Mouse (Mus musculus): ENCODE results near the gene Gnai2. TPM values are rescaled to one million over a fixed set of nuclear protein-coding genes. Genes with fewer than 3 reads are reported as not detected.

The Gnai2 gene
- polyA plus RNA-seq, 1 experiment: 499 TPM

DNA sequence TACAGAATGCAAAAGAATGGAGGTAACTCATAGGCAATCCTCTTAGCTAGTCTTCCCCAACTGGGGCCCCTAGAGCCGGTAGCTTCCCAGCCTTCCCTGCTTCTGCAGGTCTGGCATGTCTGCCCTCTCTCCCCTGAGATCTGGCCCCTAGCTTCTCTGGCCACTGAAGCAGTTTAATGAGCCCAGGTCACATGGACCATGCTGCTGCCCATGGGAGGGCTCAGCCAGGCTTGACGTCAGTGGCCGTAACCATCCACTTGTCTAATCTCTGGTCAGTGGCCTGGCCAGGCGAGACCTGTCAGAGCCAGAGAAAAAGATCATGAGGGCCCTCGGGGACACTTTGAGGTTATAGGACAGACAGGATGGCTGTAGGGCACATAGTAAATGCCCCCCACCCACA is 35.1 kb upstream of the Gnai2 start:
- Histone ChIP-seq H3K4me3 (no peak overlapping the region), H3ac (ENCODE audit: control insufficient read depth, insufficient read length) (no peak overlapping the region), H3K4me2 (ENCODE audit: low read depth) (no peak overlapping the region), H3K36me3 (ENCODE audit: control insufficient read depth, insufficient read depth) (no peaks in the 10 kb centered on the region), H3K27me3 (ENCODE audit: control insufficient read depth, insufficient read depth, insufficient read length) (peaks cover 73% of the 10 kb centered on the region), H3K79me2 (ENCODE audit: control insufficient read depth, insufficient read depth) (no peaks in the 10 kb centered on the region)
- TF ChIP-seq CEBPB (IDR thresholded peaks at IDR 0.05; ENCODE audit: insufficient read depth, poor library complexity, severe bottlenecking): no peak
- TF ChIP-seq E2F4 (IDR thresholded peaks at IDR 0.05; ENCODE audit: insufficient read depth): no peak
- TF ChIP-seq POLR2AphosphoS2 (IDR thresholded peaks at IDR 0.05; ENCODE audit: insufficient read length, low read depth): no peak
- TF ChIP-seq TCF12 (IDR thresholded peaks at IDR 0.05; ENCODE audit: insufficient read depth, poor library complexity, severe bottlenecking): no peak
- TF ChIP-seq POLR2A (IDR thresholded peaks at IDR 0.05; ENCODE audit: insufficient read length, low read depth): no peak
- TF ChIP-seq TCF3 (IDR thresholded peaks at IDR 0.05; ENCODE audit: insufficient read length, low read depth): no peak

DNA sequence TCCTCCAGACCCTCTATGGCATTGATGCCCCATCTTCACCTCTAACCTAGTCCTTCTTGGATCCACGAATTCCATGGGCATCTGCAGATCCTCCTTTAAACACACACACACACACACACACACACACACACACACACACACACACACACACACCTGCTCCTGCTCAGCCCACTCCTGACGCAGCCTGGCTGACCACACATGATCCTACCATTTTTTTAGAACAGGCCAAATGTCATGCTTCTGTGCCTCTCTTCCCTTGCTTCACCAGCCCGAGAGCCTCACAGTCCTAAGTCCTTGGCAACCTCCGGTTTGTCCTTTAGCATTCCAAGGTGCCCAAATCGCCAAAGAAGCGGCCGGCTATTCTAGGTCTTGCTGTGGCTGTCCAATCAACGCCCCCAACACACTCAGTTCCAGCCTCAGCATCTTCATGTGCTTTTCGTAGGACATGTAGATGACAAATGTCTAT is 34.3 kb upstream of the Gnai2 start, which contains the start of gene Slc38a3:
TSS of gene Slc38a3 (minus strand) at position 51 of the 466 bp plus-strand sequence.
- Histone ChIP-seq H3K79me2 (ENCODE audit: control insufficient read depth, insufficient read depth) (no peaks in the 10 kb centered on the region), H3ac (ENCODE audit: control insufficient read depth, insufficient read length) (no peak within 1 kb of the TSS), H3K36me3 (ENCODE audit: control insufficient read depth, insufficient read depth) (no peaks in the 10 kb centered on the region), H3K4me2 (ENCODE audit: low read depth) (no peak within 1 kb of the TSS), H3K4me3 (no peak within 1 kb of the TSS), H3K27me3 (ENCODE audit: control insufficient read depth, insufficient read depth, insufficient read length) (peaks cover 72% of the 10 kb centered on the region)
- TF ChIP-seq POLR2AphosphoS2 (IDR thresholded peaks at IDR 0.05; ENCODE audit: insufficient read length, low read depth) (no peak), POLR2A (IDR thresholded peaks at IDR 0.05; ENCODE audit: insufficient read length, low read depth) (no peak), TCF12 (IDR thresholded peaks at IDR 0.05; ENCODE audit: insufficient read depth, poor library complexity, severe bottlenecking) (no peak), E2F4 (IDR thresholded peaks at IDR 0.05; ENCODE audit: insufficient read depth) (no peak), MAX (IDR thresholded peaks at IDR 0.05; ENCODE audit: low read depth) (no peak), USF1 (IDR thresholded peaks at IDR 0.05; ENCODE audit: low read depth) (no peak), MYOG (IDR thresholded peaks at IDR 0.05; ENCODE audit: control insufficient read depth in 1 of 3, insufficient read depth in 1 of 3, insufficient read length in 2 of 3, low read depth in 2 of 3) (no peak), MYOD1 (IDR thresholded peaks at IDR 0.05; ENCODE audit: control insufficient read depth in 1 of 3, insufficient read length in 2 of 3, low read depth in 2 of 3) (no peak), TCF3 (IDR thresholded peaks at IDR 0.05; ENCODE audit: insufficient read length, low read depth) (no peak), CEBPB (IDR thresholded peaks at IDR 0.05; ENCODE audit: insufficient read depth, poor library complexity, severe bottlenecking) (no peak), REST (IDR thresholded peaks at IDR 0.05; ENCODE audit: insufficient read depth, insufficient read length) (no peak), SRF (IDR thresholded peaks at IDR 0.05; ENCODE audit: control insufficient read depth, insufficient read length, low read depth) (no peak)

DNA sequence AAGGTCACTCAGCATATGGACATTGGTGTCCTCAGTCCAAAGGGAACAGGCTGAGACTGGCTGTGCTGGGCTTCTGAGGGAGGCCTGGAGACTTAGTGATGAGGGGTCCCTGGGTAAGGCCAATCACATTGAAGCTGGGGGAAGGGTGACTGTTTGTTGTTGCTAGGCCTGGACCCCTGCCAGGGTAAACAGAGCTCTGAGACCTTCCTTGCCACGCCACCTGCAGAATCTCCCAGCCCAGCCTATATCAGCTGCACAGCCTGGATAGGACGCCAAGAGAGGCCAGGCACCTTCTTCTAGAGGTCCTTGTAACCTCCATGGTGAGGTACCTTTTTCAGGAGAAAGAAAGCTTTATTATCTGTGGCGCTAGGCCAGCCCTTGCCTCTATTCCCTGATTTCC is 33.7 kb upstream of the Gnai2 start:
- H3K4me2 ChIP-seq (ENCODE audit: low read depth): no peak overlapping the region
- H3ac ChIP-seq (ENCODE audit: control insufficient read depth, insufficient read length): no peak overlapping the region
- no peak for TF ChIP-seq E2F4 (IDR thresholded peaks at IDR 0.05; ENCODE audit: insufficient read depth)
- no peak for TF ChIP-seq USF1 (IDR thresholded peaks at IDR 0.05; ENCODE audit: low read depth)
- no peak for TF ChIP-seq TCF12 (IDR thresholded peaks at IDR 0.05; ENCODE audit: insufficient read depth, poor library complexity, severe bottlenecking)
- TF ChIP-seq REST (IDR thresholded peaks at IDR 0.05; ENCODE audit: insufficient read depth, insufficient read length): no peak
- no peak for TF ChIP-seq TCF3 (IDR thresholded peaks at IDR 0.05; ENCODE audit: insufficient read length, low read depth)
- TF ChIP-seq MYOD1 (IDR thresholded peaks at IDR 0.05; ENCODE audit: control insufficient read depth in 1 of 3, insufficient read length in 2 of 3, low read depth in 2 of 3): no peak
- no peak for TF ChIP-seq CEBPB (IDR thresholded peaks at IDR 0.05; ENCODE audit: insufficient read depth, poor library complexity, severe bottlenecking)
- TF ChIP-seq MYOG (IDR thresholded peaks at IDR 0.05; ENCODE audit: control insufficient read depth in 1 of 3, insufficient read depth in 1 of 3, insufficient read length in 2 of 3, low read depth in 2 of 3): no peak
- no peak for TF ChIP-seq SRF (IDR thresholded peaks at IDR 0.05; ENCODE audit: control insufficient read depth, insufficient read length, low read depth)
- no peak for TF ChIP-seq MAX (IDR thresholded peaks at IDR 0.05; ENCODE audit: low read depth)
- H3K27me3 ChIP-seq (ENCODE audit: control insufficient read depth, insufficient read depth, insufficient read length): peaks cover 68% of the 10 kb centered on the region
- no peaks in the 10 kb centered on the region for H3K36me3 ChIP-seq (ENCODE audit: control insufficient read depth, insufficient read depth)
- H3K4me3 ChIP-seq: no peak overlapping the region
- H3K79me2 ChIP-seq (ENCODE audit: control insufficient read depth, insufficient read depth): no peaks in the 10 kb centered on the region

DNA sequence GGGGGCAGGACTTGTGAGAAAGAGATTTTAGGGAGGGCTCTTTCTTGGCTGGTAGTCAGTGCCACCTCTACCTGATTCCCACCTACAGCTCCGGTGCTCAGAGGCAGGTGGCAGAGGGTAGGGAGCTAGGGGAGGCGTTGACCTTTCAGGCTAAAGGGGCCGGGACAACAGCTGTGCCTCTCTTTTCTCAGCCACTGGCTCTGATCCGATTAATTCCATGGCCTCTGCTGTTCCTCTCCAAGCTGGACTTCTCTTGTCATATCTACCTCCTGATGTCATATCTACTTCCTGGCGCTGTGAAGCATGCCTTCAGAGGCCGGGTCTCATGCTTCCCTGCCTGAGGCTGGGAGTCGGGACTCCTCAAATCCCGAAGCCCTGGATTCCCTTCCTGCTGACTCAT is 32.8 kb upstream of the Gnai2 start:
- Histone ChIP-seq H3K4me2 (ENCODE audit: low read depth) (no peak overlapping the region), H3K27me3 (ENCODE audit: control insufficient read depth, insufficient read depth, insufficient read length) (peaks cover 72% of the 10 kb centered on the region), H3K36me3 (ENCODE audit: control insufficient read depth, insufficient read depth) (no peaks in the 10 kb centered on the region), H3K79me2 (ENCODE audit: control insufficient read depth, insufficient read depth) (no peaks in the 10 kb centered on the region), H3ac (ENCODE audit: control insufficient read depth, insufficient read length) (no peak overlapping the region), H3K4me3 (no peak overlapping the region)
- TF ChIP-seq SRF (IDR thresholded peaks at IDR 0.05; ENCODE audit: control insufficient read depth, insufficient read length, low read depth) (no peak), REST (IDR thresholded peaks at IDR 0.05; ENCODE audit: insufficient read depth, insufficient read length) (no peak), CEBPB (IDR thresholded peaks at IDR 0.05; ENCODE audit: insufficient read depth, poor library complexity, severe bottlenecking) (no peak), USF1 (IDR thresholded peaks at IDR 0.05; ENCODE audit: low read depth) (no peak), E2F4 (IDR thresholded peaks at IDR 0.05; ENCODE audit: insufficient read depth) (no peak), MYOG (IDR thresholded peaks at IDR 0.05; ENCODE audit: control insufficient read depth in 1 of 3, insufficient read depth in 1 of 3, insufficient read length in 2 of 3, low read depth in 2 of 3) (no peak), MAX (IDR thresholded peaks at IDR 0.05; ENCODE audit: low read depth) (no peak), POLR2A (IDR thresholded peaks at IDR 0.05; ENCODE audit: insufficient read length, low read depth) (no peak), TCF3 (IDR thresholded peaks at IDR 0.05; ENCODE audit: insufficient read length, low read depth) (no peak), POLR2AphosphoS2 (IDR thresholded peaks at IDR 0.05; ENCODE audit: insufficient read length, low read depth) (no peak), MYOD1 (IDR thresholded peaks at IDR 0.05; ENCODE audit: control insufficient read depth in 1 of 3, insufficient read length in 2 of 3, low read depth in 2 of 3) (no peak), TCF12 (IDR thresholded peaks at IDR 0.05; ENCODE audit: insufficient read depth, poor library complexity, severe bottlenecking) (no peak)

DNA sequence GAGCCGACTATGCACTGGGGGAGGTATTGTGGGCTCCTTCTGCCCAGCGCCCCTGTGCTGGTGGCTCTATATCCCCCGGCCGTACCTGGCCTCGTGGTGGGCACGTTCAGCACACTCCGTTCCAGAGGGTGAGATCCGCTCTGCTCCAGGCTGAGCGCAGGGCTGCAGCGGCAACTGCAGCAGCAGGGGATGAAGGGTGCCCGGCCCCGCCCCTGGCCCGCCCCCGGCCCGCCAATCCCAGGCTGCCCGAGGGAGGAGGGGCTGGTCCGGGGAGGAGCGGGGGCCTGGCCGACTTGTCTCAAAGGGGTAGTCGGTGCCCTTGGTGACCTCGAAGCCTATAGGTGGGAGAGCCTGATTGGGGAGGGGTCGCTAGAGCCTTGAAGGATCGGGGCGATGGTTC is 32.1 kb upstream of the Gnai2 start:
- no peak for TF ChIP-seq TCF12 (IDR thresholded peaks at IDR 0.05; ENCODE audit: insufficient read depth, poor library complexity, severe bottlenecking)
- no peak for TF ChIP-seq SRF (IDR thresholded peaks at IDR 0.05; ENCODE audit: control insufficient read depth, insufficient read length, low read depth)
- no peak for TF ChIP-seq POLR2AphosphoS2 (IDR thresholded peaks at IDR 0.05; ENCODE audit: insufficient read length, low read depth)
- no peak for TF ChIP-seq USF1 (IDR thresholded peaks at IDR 0.05; ENCODE audit: low read depth)
- no peak for TF ChIP-seq POLR2A (IDR thresholded peaks at IDR 0.05; ENCODE audit: insufficient read length, low read depth)
- TF ChIP-seq TCF3 (IDR thresholded peaks at IDR 0.05; ENCODE audit: insufficient read length, low read depth): no peak
- no peak for TF ChIP-seq E2F4 (IDR thresholded peaks at IDR 0.05; ENCODE audit: insufficient read depth)
- no peak for TF ChIP-seq CEBPB (IDR thresholded peaks at IDR 0.05; ENCODE audit: insufficient read depth, poor library complexity, severe bottlenecking)
- TF ChIP-seq REST (IDR thresholded peaks at IDR 0.05; ENCODE audit: insufficient read depth, insufficient read length): no peak
- no peak for TF ChIP-seq MYOD1 (IDR thresholded peaks at IDR 0.05; ENCODE audit: control insufficient read depth in 1 of 3, insufficient read length in 2 of 3, low read depth in 2 of 3)
- TF ChIP-seq MAX (IDR thresholded peaks at IDR 0.05; ENCODE audit: low read depth): no peak
- TF ChIP-seq MYOG (IDR thresholded peaks at IDR 0.05; ENCODE audit: control insufficient read depth in 1 of 3, insufficient read depth in 1 of 3, insufficient read length in 2 of 3, low read depth in 2 of 3): no peak
- H3ac ChIP-seq (ENCODE audit: control insufficient read depth, insufficient read length): no peak overlapping the region
- no peaks in the 10 kb centered on the region for H3K79me2 ChIP-seq (ENCODE audit: control insufficient read depth, insufficient read depth)
- peaks cover 80% of the 10 kb centered on the region for H3K27me3 ChIP-seq (ENCODE audit: control insufficient read depth, insufficient read depth, insufficient read length)
- H3K36me3 ChIP-seq (ENCODE audit: control insufficient read depth, insufficient read depth): no peaks in the 10 kb centered on the region
- H3K4me2 ChIP-seq (ENCODE audit: low read depth): peak overlapping the region; percentile 34
- H3K4me3 ChIP-seq: no peak overlapping the region

All from myocyte (in vitro differentiated cells).